Mouse (Mus musculus) Patski (cell line): ENCODE measurements around the gene 5031439G07Rik. TPM values are rescaled to one million over a fixed set of nuclear protein-coding genes. Genes with fewer than 3 reads are reported as not detected.

Experiments used
- ATAC-seq: fragments of 100-300 bp; one replicate; pipeline ENCODE4 v1.8.0; 2021
- CTCF ChIA-PET: fragments of 350-600 bp; sonication (Branson Sonifier 250); formaldehyde crosslinking; loops from one replicate; lab custom pipeline; 2022; ENCODE audit warnings: inconsistent platforms; lab: Charles Lee
- POLR2A ChIA-PET: fragments of 350-600 bp; sonication (Branson Sonifier 250); formaldehyde crosslinking; loops from one replicate; lab custom pipeline; 2022; ENCODE audit warnings: antibody characterized with exemption, inconsistent platforms; lab: Charles Lee
- DNase-seq: peaks from one replicate; pipeline ENCODE4 v3.0.0-alpha.2; 2011; ENCODE audit warnings: low read depth, low spot score
- H3K27me3 ChIP-seq: fragments of 371-371 bp; one replicate; pipeline ENCODE4 v1.5.1; 2021
- CTCF ChIP-seq: fragments of 100-300 bp; IDR thresholded peaks from one replicate; pipeline ENCODE4 v1.5.1; 2021
- in situ Hi-C: fragments of 300-500 bp; cut with MboI; formaldehyde crosslinking; loops from 3 replicates; pipeline ENCODE4 v1.11.1; 2018; ENCODE audit warnings: low pct_unique_long_range_greater_than_20kb, mixed read lengths
- polyA plus RNA-seq: library from polyadenylated mRNA; unstranded; gene quantifications from one replicate; pipeline ENCODE4 v1.2.3, GENCODE M21; 2021

The 5031439G07Rik gene
- polyA plus RNA-seq, 1 experiment from 2014 or later, result 85.7 TPM

- H3K27me3 ChIP-seq, result no peaks in the 10 kb centered on the region
- no peak for ATAC-seq
- no peak for DNase-seq
- in situ Hi-C loops, result no loop called here
- TF ChIP-seq CTCF, result no peak
- POLR2A ChIA-PET, result no interaction called here
- CTCF ChIA-PET, result interaction anchor here (1.0 kb wide), 2 partner anchors 29 to 53 kb away, joined by 3 read pairs; no protein-coding TSS in a partner anchor
Measured at GRCm38 (mm10) chr15:85016951-85017664, 28.8 kb upstream of the 5031439G07Rik start, which contains the start of gene Upk3a. Gene Upk3a, plus strand, starts transcription at chr15:85017141.

- DNase-seq (no peak), ATAC-seq (no peak)
- in situ Hi-C loops, result no loop called here
- CTCF ChIA-PET, result interaction anchor here (0.7 kb wide), 1 partner anchor 14 kb away, joined by 3 read pairs; no protein-coding TSS in a partner anchor
- H3K27me3 ChIP-seq, result no peaks in the 10 kb centered on the region
- POLR2A ChIA-PET, result no interaction called here
- TF ChIP-seq CTCF, result no peak
Measured at GRCm38 (mm10) chr15:85015771-85016170, 27.4 kb upstream of the 5031439G07Rik start.

DNA sequence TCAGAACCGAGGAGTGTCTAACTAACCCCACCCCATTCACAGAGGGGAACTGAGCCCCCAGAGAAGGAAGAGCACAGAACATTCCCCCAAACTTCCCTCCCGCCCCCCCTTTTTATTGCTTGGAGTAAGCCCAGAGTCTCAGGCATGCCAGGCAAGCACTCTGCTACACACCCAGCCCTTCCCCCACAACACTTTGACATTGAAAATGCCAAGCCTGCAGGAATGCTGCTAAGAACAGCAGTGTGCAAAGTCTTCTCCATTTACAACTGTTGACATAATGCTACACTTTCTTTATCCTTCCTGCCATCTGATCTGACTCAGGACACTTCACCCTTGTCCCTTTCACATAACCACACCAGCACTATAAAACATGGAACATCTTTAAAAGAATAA lies 24.3 kb upstream of the 5031439G07Rik start:
- ChIA-PET CTCF (interaction anchor here (1.2 kb wide), 1 partner anchor 30 kb away, joined by 3 read pairs; no protein-coding TSS in a partner anchor), POLR2A (no interaction called here)
- DNase-seq (no peak), ATAC-seq (peak; percentile 49)
- in situ Hi-C loops, result no loop called here
- TF ChIP-seq CTCF, result no peak
- no peaks in the 10 kb centered on the region for H3K27me3 ChIP-seq

DNA sequence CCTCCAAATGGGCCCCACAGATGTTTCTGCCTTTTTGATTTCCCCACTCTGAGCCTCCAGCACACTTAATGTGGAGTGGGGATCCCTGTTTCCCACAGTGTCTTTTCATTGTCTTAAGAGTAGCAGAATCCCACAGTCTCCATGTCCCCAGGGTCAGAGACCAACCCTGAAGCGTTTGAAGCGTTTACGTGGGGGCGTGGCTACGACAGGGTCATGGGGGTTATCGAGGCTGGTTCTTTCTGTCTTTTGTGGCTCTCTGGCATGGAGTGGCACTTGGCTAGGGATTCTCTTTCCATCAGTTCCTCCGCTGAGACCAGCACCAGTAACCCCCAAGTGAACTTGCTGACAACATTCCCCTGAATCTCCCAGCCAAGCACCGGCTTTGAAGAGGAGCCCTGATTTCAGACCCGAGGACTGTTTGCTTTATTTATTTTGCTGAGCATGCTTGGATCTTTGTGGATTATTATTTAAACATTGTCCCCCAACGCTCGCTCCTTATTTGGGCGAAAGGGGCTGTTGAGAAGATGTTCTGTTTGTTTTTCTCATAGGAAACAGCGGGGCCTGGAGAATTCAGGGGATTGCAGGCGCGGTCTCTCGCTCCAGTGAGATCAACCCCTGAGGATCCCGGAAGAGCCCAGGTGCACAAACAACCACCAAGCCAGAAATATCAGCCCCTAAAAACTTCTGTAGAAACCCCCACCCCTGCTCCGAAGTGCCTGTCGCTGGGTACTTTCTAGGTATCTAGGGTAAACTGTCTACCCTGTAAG lies 23.7 kb upstream of the 5031439G07Rik start:
- no peak for TF ChIP-seq CTCF
- ATAC-seq, result peak; percentile 23
- H3K27me3 ChIP-seq, result no peaks in the 10 kb centered on the region
- POLR2A ChIA-PET, result no interaction called here
- in situ Hi-C loops, result no loop called here
- no peak for DNase-seq
- CTCF ChIA-PET, result no interaction called here

- ATAC-seq (no peak), DNase-seq (no peak)
- H3K27me3 ChIP-seq, result no peaks in the 10 kb centered on the region
- POLR2A ChIA-PET, result no interaction called here
- in situ Hi-C loops, result no loop called here
- TF ChIP-seq CTCF, result no peak
- CTCF ChIA-PET, result no interaction called here
Measured at GRCm38 (mm10) chr15:85009666-85010065, 21.3 kb upstream of the 5031439G07Rik start.

GRCm38 (mm10) chr15:85000984-85001982 lies 12.9 kb upstream of the 5031439G07Rik start:
- ChIA-PET CTCF (interaction anchor here (0.8 to 2.2 kb wide), 8 partner anchors 35 to 248 kb away, joined by 3 to 7 read pairs (median 3); no protein-coding TSS in a partner anchor), POLR2A (no interaction called here)
- peak; percentile 91 for ATAC-seq
- no peak for DNase-seq
- H3K27me3 ChIP-seq, result no peaks in the 10 kb centered on the region
- in situ Hi-C loops, result loop anchor here (5.0 kb wide), 2 partner anchors 41 to 71 kb away; no protein-coding TSS in a partner anchor
- TF ChIP-seq CTCF, result peak; percentile 99

DNA sequence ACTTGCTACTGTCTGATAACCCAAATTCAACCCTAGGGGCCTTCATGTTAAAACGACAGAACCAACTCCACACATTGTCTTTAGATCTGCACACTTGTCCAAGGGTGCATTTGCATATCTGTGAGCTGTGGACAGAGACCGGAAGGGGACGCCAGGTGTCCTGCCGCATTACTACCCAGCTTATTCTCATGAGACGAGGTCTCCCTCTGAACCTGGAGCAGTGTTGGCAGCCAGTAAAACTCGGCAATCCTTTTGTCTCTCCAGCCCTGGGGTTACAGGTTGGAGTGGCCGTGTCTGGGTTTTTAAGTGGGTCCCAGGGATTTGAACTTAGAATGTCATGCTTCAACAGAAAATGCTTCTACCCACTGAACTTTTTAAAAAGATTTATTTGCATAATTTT lies 11.6 kb upstream of the 5031439G07Rik start:
- H3K27me3 ChIP-seq, result no peaks in the 10 kb centered on the region
- in situ Hi-C loops, result loop anchor here (5.0 kb wide), 5 partner anchors 42 to 243 kb away; no protein-coding TSS in a partner anchor
- no peak for TF ChIP-seq CTCF
- ATAC-seq (no peak), DNase-seq (no peak)
- POLR2A ChIA-PET, result no interaction called here
- CTCF ChIA-PET, result interaction anchor here (1.1 to 2.2 kb wide), 4 partner anchors 43 to 71 kb away, joined by 3 to 7 read pairs (median 4); no protein-coding TSS in a partner anchor

GRCm38 (mm10) chr15:84997768-84998454 lies 9.6 kb upstream of the 5031439G07Rik start:
- in situ Hi-C loops, result loop anchor here (5.0 kb wide), 3 partner anchors 41 to 241 kb away; no protein-coding TSS in a partner anchor
- CTCF ChIA-PET, result interaction anchor here (1.9 to 4.4 kb wide), 4 partner anchors 45 to 240 kb away, joined by 6 to 15 read pairs (median 11); no protein-coding TSS in a partner anchor
- no peaks in the 10 kb centered on the region for H3K27me3 ChIP-seq
- POLR2A ChIA-PET, result interaction anchor here (0.8 to 1.2 kb wide), 3 partner anchors 9 to 198 kb away, joined by 3 to 4 read pairs (median 3); partner anchors contain the start of gene 5031439G07Rik
- DNase-seq (no peak), ATAC-seq (no peak)
- TF ChIP-seq CTCF, result no peak

DNA sequence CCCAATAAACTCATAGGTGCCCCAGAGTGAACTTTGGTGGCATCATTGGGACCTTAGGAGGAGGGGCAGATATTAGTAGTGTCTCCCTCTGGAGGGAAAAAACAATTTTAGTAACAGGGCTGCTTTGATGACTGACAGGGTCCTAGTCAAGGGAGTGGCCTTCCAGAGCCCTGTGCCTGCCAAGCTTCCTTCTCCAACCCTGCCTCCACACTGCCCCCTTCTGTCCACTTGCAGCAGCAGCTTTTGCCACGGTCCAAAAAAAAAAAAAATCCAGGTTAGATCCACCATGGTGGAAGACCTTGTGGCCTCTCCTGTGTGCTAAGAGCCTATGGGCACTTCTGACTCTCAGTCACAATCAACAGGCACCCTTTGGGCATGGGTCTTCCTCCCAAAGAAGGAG lies 7.6 kb upstream of the 5031439G07Rik start:
- peak; percentile 54 for ATAC-seq
- no peaks in the 10 kb centered on the region for H3K27me3 ChIP-seq
- POLR2A ChIA-PET, result interaction anchor here (1.3 to 1.4 kb wide), 2 partner anchors 53 to 72 kb away, joined by 3 read pairs; no protein-coding TSS in a partner anchor
- CTCF ChIA-PET, result interaction anchor here (1.1 to 4.4 kb wide), 11 partner anchors 20 to 104 kb away, joined by 3 to 15 read pairs (median 6); no protein-coding TSS in a partner anchor
- TF ChIP-seq CTCF, result peak; percentile 91
- in situ Hi-C loops, result loop anchor here (5.0 kb wide), 3 partner anchors 39 to 239 kb away; no protein-coding TSS in a partner anchor
- DNase-seq, result no peak
